Mouse (Mus musculus) MEL (cell line): ENCODE measurements around the gene Pik3cd. TPM values are rescaled to one million over a fixed set of nuclear protein-coding genes. Genes with fewer than 3 reads are reported as not detected.

ENCODE experiments used
- DNase-seq: peaks from one replicate; pipeline ENCODE4 v3.0.0; 2011; ENCODE audit warnings: low read depth, low spot score
- H3K27ac ChIP-seq: 2 replicates; pipeline ENCODE4 v1.5.1; 2012; ENCODE audit warnings: low read depth, mild to moderate bottlenecking, control low read depth, low read length, moderate library complexity; ENCODE audit not compliant: control insufficient read depth
- H3K27me3 ChIP-seq, 2 experiments: fragments of 150-350 bp in 1 of 2; sonication (generic) in 1 of 2; 2 replicates each; pipeline ENCODE4 v1.6.1; 2012; ENCODE audit warnings: low read length in 2 of 2, mild to moderate bottlenecking in 2 of 2, improper control_type of control experiment in 1 of 2, moderate library complexity in 1 of 2; ENCODE audit not compliant: insufficient read depth in 2 of 2, control insufficient read depth in 1 of 2
- H3K36me3 ChIP-seq, 2 experiments: 2 replicates each; pipeline ENCODE4 v1.6.1; 2012 to 2014; ENCODE audit warnings: low read length in 2 of 2, improper control_type of control experiment in 1 of 2, inconsistent platforms in 1 of 2, mild to moderate bottlenecking in 1 of 2; ENCODE audit not compliant: insufficient read depth in 2 of 2, control insufficient read depth in 1 of 2
- H3K4me1 ChIP-seq, 2 experiments: fragments of 150-350 bp in 1 of 2; sonication (generic) in 1 of 2; 2 replicates each; pipeline ENCODE4 v1.6.1; 2012; ENCODE audit warnings: low read length in 2 of 2, improper control_type of control experiment in 1 of 2, mild to moderate bottlenecking in 1 of 2; ENCODE audit not compliant: insufficient read depth in 2 of 2, control insufficient read depth in 1 of 2
- H3K4me3 ChIP-seq, 2 experiments: fragments of 150-350 bp in 1 of 2; sonication (generic) in 1 of 2; 2 replicates each; pipeline ENCODE4 v1.5.1; 2012; ENCODE audit warnings: low read depth in 2 of 2, low read length in 2 of 2, mild to moderate bottlenecking in 2 of 2, moderate library complexity in 2 of 2, control low read depth in 1 of 2, improper control_type of control experiment in 1 of 2; ENCODE audit not compliant: control insufficient read depth in 1 of 2, insufficient read depth in 1 of 2
- H3K79me2 ChIP-seq: 2 replicates; pipeline ENCODE4 v1.6.1; 2012; ENCODE audit warnings: mild to moderate bottlenecking, low read length, moderate library complexity; ENCODE audit not compliant: control insufficient read depth, poor library complexity, insufficient read depth
- H3K9ac ChIP-seq: 2 replicates; pipeline ENCODE4 v1.6.1; 2012; ENCODE audit warnings: low read depth, mild to moderate bottlenecking, control low read depth, low read length, moderate library complexity; ENCODE audit not compliant: control insufficient read depth, poor library complexity, severe bottlenecking
- H3K9me3 ChIP-seq: fragments of 150-350 bp; sonication (generic); replicated peaks from 2 replicates; pipeline ENCODE4 v1.6.1; 2012; ENCODE audit warnings: mild to moderate bottlenecking, low read length, improper control_type of control experiment, moderate library complexity; ENCODE audit not compliant: insufficient read depth
- CHD2 ChIP-seq: IDR thresholded peaks from 2 replicates; pipeline ENCODE4 v1.6.1; 2011; ENCODE audit warnings: low read length, improper control_type of control experiment
- CTCF ChIP-seq, 3 experiments: IDR thresholded peaks in 2 of 3; conservative IDR thresholded peaks in 1 of 3; 2 replicates each; pipeline ENCODE4 v1.5.1; 2011 to 2012; ENCODE audit warnings: low read length in 3 of 3, low read depth in 2 of 3, mild to moderate bottlenecking in 2 of 3, improper control_type of control experiment in 1 of 3, inconsistent platforms in 1 of 3, mixed read lengths in 1 of 3, moderate library complexity in 1 of 3; ENCODE audit not compliant: control insufficient read depth in 1 of 3, insufficient read depth in 1 of 3, poor library complexity in 1 of 3, severe bottlenecking in 1 of 3
- ELF1 ChIP-seq: IDR thresholded peaks from 2 replicates; pipeline ENCODE4 v1.6.1; 2014; ENCODE audit warnings: low read depth, mild to moderate bottlenecking, inconsistent platforms, low read length, improper control_type of control experiment, moderate library complexity
- EP300 ChIP-seq, 2 experiments: IDR thresholded peaks; 2 replicates each; pipeline ENCODE4 v1.6.1; 2011; ENCODE audit warnings: improper control_type of control experiment in 2 of 2, low read length in 2 of 2, low read depth in 1 of 2, mild to moderate bottlenecking in 1 of 2
- ETS1 ChIP-seq: IDR thresholded peaks from 2 replicates; pipeline ENCODE4 v1.6.1; 2012; ENCODE audit warnings: low read depth, mild to moderate bottlenecking, inconsistent platforms, low read length, improper control_type of control experiment, moderate library complexity
- GABPA ChIP-seq: IDR thresholded peaks from 2 replicates; pipeline ENCODE4 v1.6.1; 2012; ENCODE audit warnings: low read depth, mild to moderate bottlenecking, inconsistent platforms, low read length, improper control_type of control experiment, moderate library complexity
- JUND ChIP-seq: IDR thresholded peaks from 2 replicates; pipeline ENCODE4 v1.6.1; 2011; ENCODE audit warnings: low read depth, mild to moderate bottlenecking, improper control_type of control experiment, low read length
- MEF2A ChIP-seq: IDR thresholded peaks from 2 replicates; pipeline ENCODE4 v1.6.1; 2014; ENCODE audit warnings: low read depth, mild to moderate bottlenecking, inconsistent platforms, low read length, improper control_type of control experiment; ENCODE audit not compliant: poor library complexity, insufficient replicate concordance, severe bottlenecking; ENCODE audit errors: extremely low read depth
- MXI1 ChIP-seq: IDR thresholded peaks from 2 replicates; pipeline ENCODE4 v1.6.1; 2011; ENCODE audit warnings: mild to moderate bottlenecking, low read depth, low read length, improper control_type of control experiment
- MYB ChIP-seq: IDR thresholded peaks from 2 replicates; pipeline ENCODE4 v1.6.1; 2011; ENCODE audit warnings: mild to moderate bottlenecking, low read depth, low read length, improper control_type of control experiment
- MYC ChIP-seq: IDR thresholded peaks from 2 replicates; pipeline ENCODE4 v1.6.1; 2011; ENCODE audit warnings: low read depth, mild to moderate bottlenecking, low read length, improper control_type of control experiment, moderate library complexity
- NELFE ChIP-seq: IDR thresholded peaks from 2 replicates; pipeline ENCODE4 v1.6.1; 2011; ENCODE audit warnings: low read depth, low read length, improper control_type of control experiment
- NRF1 ChIP-seq: IDR thresholded peaks from 2 replicates; pipeline ENCODE4 v1.6.1; 2014; ENCODE audit warnings: low read depth, mild to moderate bottlenecking, inconsistent platforms, low read length, improper control_type of control experiment, moderate library complexity; ENCODE audit not compliant: poor library complexity, insufficient read depth, severe bottlenecking
- POLR2A ChIP-seq, 2 experiments: IDR thresholded peaks; 2 replicates each; pipeline ENCODE4 v1.6.1; 2011 to 2012; ENCODE audit warnings: low read length in 2 of 2, mild to moderate bottlenecking in 2 of 2, control low read depth in 1 of 2, improper control_type of control experiment in 1 of 2, low read depth in 1 of 2, moderate library complexity in 1 of 2; ENCODE audit not compliant: control insufficient read depth in 1 of 2, insufficient read depth in 1 of 2, poor library complexity in 1 of 2
- POLR2AphosphoS2 ChIP-seq: IDR thresholded peaks from 2 replicates; pipeline ENCODE4 v1.6.1; 2011; ENCODE audit warnings: low read length, improper control_type of control experiment
- RAD21 ChIP-seq: IDR thresholded peaks from 2 replicates; pipeline ENCODE4 v1.6.1; 2011; ENCODE audit warnings: mild to moderate bottlenecking, low read depth, low read length, improper control_type of control experiment
- RCOR1 ChIP-seq: IDR thresholded peaks from 2 replicates; pipeline ENCODE4 v1.6.1; 2012; ENCODE audit warnings: low read depth, mild to moderate bottlenecking, inconsistent platforms, low read length, improper control_type of control experiment
- SMC3 ChIP-seq: IDR thresholded peaks from 2 replicates; pipeline ENCODE4 v1.6.1; 2011; ENCODE audit warnings: low read depth, low read length, improper control_type of control experiment
- TAL1 ChIP-seq: IDR thresholded peaks from 2 replicates; pipeline ENCODE4 v1.6.1; 2012; ENCODE audit warnings: mild to moderate bottlenecking, inconsistent platforms, low read length, moderate library complexity, mixed read lengths
- UBTF ChIP-seq: IDR thresholded peaks from 2 replicates; pipeline ENCODE4 v1.6.1; 2012; ENCODE audit warnings: low read depth, mild to moderate bottlenecking, inconsistent platforms, low read length, improper control_type of control experiment, moderate library complexity, borderline replicate concordance; ENCODE audit not compliant: insufficient read depth
- USF1 ChIP-seq: IDR thresholded peaks from 2 replicates; pipeline ENCODE4 v1.6.1; 2014; ENCODE audit warnings: low read depth, mild to moderate bottlenecking, inconsistent platforms, low read length, improper control_type of control experiment, moderate library complexity
- USF2 ChIP-seq, 2 experiments: IDR thresholded peaks; 2 replicates each; pipeline ENCODE4 v1.6.1; 2011 to 2012; ENCODE audit warnings: improper control_type of control experiment in 2 of 2, low read length in 2 of 2, borderline replicate concordance in 1 of 2, inconsistent platforms in 1 of 2, low read depth in 1 of 2, mild to moderate bottlenecking in 1 of 2; ENCODE audit not compliant: insufficient read depth in 1 of 2
- ZKSCAN1 ChIP-seq: IDR thresholded peaks from 2 replicates; pipeline ENCODE4 v1.6.1; 2012; ENCODE audit warnings: low read depth, mild to moderate bottlenecking, inconsistent platforms, low read length, improper control_type of control experiment, moderate library complexity
- ZMIZ1 ChIP-seq: IDR thresholded peaks from 2 replicates; pipeline ENCODE4 v1.6.1; 2012; ENCODE audit warnings: low read depth, mild to moderate bottlenecking, inconsistent platforms, low read length, improper control_type of control experiment, moderate library complexity
- ZNF384 ChIP-seq: IDR thresholded peaks from 2 replicates; pipeline ENCODE4 v1.6.1; 2012; ENCODE audit warnings: low read depth, mild to moderate bottlenecking, inconsistent platforms, low read length, improper control_type of control experiment
- polyA plus RNA-seq, 2 experiments: library from polyadenylated mRNA; stranded (reverse) in 1 of 2; unstranded in 1 of 2; fragments of >175 nt in 1 of 2; fragments of >200 nt in 1 of 2; gene quantifications; 2 replicates each; pipeline versions ENCODE4 v1.2.1 to v1.2.4; 2012; ENCODE audit warnings: low replicate concordance in 2 of 2, low read depth in 1 of 2; ENCODE audit not compliant: insufficient read length in 2 of 2, insufficient read depth in 1 of 2, missing spikeins in 1 of 2
- total RNA-seq: library from RNA; depleted of rRNA; stranded (reverse); fragments of 300-350 nt; gene quantifications from 2 replicates; pipeline ENCODE4 v1.2.3, GENCODE M21; 2012

Pik3cd gene
- total and polyA plus RNA-seq, 3 experiments = 45.9 to 152 (median 49.8) TPM

GRCm38 (mm10) chr4:149701426-149702209 is 753 bp downstream of the Pik3cd start (continued):
- TF ChIP-seq POLR2AphosphoS2 (peak; percentile 50; the same call in 1 of the 2 replicates), UBTF (no peak), USF1 (no peak), ZKSCAN1 (no peak), NELFE (peak; percentile 73), RCOR1 (no peak)

DNA sequence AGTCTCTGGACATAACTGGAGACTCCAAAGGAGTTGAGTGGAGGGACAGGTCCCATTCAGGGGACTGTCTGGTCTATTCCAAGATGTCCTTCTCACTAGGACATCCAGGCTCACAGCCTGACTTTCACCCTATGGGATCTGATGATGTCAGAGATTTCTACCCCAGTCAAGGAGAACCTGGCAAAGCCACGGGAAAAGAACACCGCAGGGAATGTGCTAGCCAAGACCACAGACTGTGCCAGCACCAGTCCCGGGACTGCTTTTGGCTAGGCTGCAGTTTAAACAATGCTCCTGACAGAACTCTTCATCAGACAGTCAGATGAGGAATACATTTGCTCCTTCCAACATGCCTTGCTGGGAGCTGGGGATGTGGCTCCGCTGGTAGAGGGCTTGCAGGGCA is 2.4 kb downstream of the Pik3cd start:
- no peak overlapping the region for H3K27ac ChIP-seq
- H3K4me1 ChIP-seq = peaks cover 12 to 39% of the 10 kb centered on the region in 2 experiments
- DNase-seq = no peak
- TF ChIP-seq ZMIZ1 (no peak), UBTF (no peak)
- TF ChIP-seq, all 39 proteins: peak for 0
- Histone ChIP-seq H3K4me3 (no peak overlapping the region), H3K27me3 (no peaks in the 10 kb centered on the region), H3K79me2 (peaks cover 29% of the 10 kb centered on the region), H3K9ac (no peak overlapping the region), H3K9me3 (no peaks in the 10 kb centered on the region), H3K36me3 (peaks cover 0 to 23% of the 10 kb centered on the region in 2 experiments; a peak in 2 of 4 replicates)

GRCm38 (mm10) chr4:149698197-149698821 is 4.1 kb downstream of the Pik3cd start:
- H3K79me2 ChIP-seq = peaks cover 29% of the 10 kb centered on the region
- peaks cover 0 to 23% of the 10 kb centered on the region in 2 experiments; a peak in 2 of 4 replicates for H3K36me3 ChIP-seq
- H3K27ac ChIP-seq = peak overlapping the region; percentile 92
- no peaks in the 10 kb centered on the region for H3K27me3 ChIP-seq
- peak overlapping the region; percentile 88 for H3K9ac ChIP-seq
- H3K4me1 ChIP-seq = peaks cover 12 to 38% of the 10 kb centered on the region in 2 experiments
- DNase-seq = peak; percentile 88
- peak overlapping the region; percentile 79 to 86 for H3K4me3 ChIP-seq
- no peaks in the 10 kb centered on the region for H3K9me3 ChIP-seq
- TF ChIP-seq NELFE (peak; percentile 62), USF2 (IDR thresholded peaks at IDR 0.05; ENCODE audit: borderline replicate concordance in 1 of 2, insufficient read depth in 1 of 2, low read depth in 1 of 2, low read length in 2 of 2) (no peak), EP300 (IDR thresholded peaks at IDR 0.05; ENCODE audit: low read depth in 1 of 2, low read length in 2 of 2) (no peak; a peak in 1 of 4 replicates), POLR2A (IDR thresholded peaks at IDR 0.05; ENCODE audit: control insufficient read depth in 1 of 2, insufficient read depth in 1 of 2, low read depth in 1 of 2, low read length in 2 of 2, poor library complexity in 1 of 2) (peak; percentile 71 to 78; a peak in 3 of 4 replicates), ETS1 (peak; percentile 53), MYC (no peak), ELF1 (0 out of 2 replicates have a peak, but pooled peaks have one; percentile 41), RCOR1 (no peak), MEF2A (no peak), CTCF (IDR thresholded peaks at IDR 0.05 in 2 of 3, conservative IDR thresholded peaks at IDR 0.05 in 1 of 3; ENCODE audit: control insufficient read depth in 1 of 3, insufficient read depth in 1 of 3, low read depth in 2 of 3, low read length in 3 of 3, poor library complexity in 1 of 3, severe bottlenecking in 1 of 3) (peak; percentile 58 to 66 (median 65)), MYB (no peak), MXI1 (peak; percentile 59; the same call in 1 of the 2 replicates), RAD21 (no peak), ZMIZ1 (no peak), GABPA (no peak), TAL1 (no peak), JUND (no peak), SMC3 (peak; percentile 33; the same call in 1 of the 2 replicates), NRF1 (no peak), UBTF (0 out of 2 replicates have a peak, but pooled peaks have one; percentile 27), CHD2 (no peak), ZNF384 (no peak), POLR2AphosphoS2 (peak; percentile 53; the same call in 1 of the 2 replicates)
